Mouse (Mus musculus): ENCODE results near the gene Sag.
"Not testable (repeated sequence)": the region's sequence is repeated elsewhere in the genome, so short reads cannot be mapped to it uniquely, and the experiment has no call there.

Gene Sag

DNA sequence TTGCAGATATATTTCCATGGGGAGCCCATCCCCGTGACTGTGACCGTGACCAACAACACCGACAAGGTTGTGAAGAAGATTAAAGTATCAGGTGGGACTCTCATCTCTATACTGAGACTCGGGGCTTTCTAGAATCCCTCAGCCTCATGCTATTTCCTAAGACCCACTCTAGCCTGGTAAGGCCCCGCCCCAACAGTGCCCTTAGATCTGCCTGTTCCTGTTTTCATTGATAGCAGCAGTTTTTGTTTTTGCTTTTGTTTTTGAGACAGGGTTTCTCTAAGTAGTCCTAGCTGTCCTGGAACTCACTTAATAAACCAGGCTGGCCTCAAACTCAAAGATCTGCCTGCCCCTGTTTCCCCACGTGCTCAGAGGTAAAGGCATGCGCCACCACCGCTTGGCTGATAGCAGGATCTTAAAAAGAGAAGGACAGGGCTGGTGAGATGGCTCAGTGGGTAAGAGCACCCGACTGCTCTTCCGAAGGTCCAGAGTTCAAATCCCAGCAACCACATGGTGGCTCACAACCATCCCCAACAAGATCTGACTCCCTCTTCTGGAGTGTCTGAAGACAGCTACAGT, 21.0 kb downstream of the Sag start:
- no peak for DNase-seq (ENCODE audit: low spot score)

DNA sequence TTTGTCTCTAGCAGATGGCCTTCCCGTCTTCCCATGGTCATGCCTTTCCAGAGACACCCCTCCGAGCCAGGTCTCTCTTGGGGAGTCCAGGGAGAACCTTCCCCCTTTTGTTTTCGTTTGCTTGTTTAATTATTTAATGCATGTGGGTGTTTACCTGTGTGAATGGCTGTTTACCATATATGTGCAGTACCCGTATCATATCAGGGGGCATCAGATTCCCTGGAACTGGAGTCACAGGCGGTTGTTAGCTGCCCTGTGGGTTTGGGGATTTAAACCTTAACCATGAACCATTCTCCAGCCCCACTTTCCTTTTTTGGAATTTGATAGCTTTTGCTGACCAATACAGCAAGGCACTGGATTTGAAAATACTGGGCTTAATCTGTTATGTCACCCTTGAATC, 21.8 kb downstream of the Sag start:
- no peak for DNase-seq (ENCODE audit: low spot score)

DNA sequence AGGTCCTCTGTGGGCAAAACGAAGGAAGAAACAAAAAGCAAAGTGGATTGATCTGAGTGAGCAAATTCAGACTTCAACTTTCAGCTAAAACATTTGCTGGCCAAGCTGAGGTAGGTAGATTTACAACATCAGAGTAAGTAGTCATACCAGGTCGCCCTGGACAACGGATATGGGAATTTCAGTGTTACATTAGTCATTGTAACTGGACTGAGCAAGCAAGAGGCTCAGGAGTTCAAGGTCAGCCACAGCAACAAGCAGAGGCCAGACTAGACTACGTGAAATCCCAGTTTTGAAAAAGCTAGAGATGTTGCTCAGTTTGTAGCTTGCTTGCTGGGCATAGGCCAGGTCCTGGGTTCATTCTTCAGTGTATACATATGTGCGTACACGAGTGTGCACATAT, 22.5 kb downstream of the Sag start:
- DNase-seq (ENCODE audit: low spot score), result no peak

DNA sequence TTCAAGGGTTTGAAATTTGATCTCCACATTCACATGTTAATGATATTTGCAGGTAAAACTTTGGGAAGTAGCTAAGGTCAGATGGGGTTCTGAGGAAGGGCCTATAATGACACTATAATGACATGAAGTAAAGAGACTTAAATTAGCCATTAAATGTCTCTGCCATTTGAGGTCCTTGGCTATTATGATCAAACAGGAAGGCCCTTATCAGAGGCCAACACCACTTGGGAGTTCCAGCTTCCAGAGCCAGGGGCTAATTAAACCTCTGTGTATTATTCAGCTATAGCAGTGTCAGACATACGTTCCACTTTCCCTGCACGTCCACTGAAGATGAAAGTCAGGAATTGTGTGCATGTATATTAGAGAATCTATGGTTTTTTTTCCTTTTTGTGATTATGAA, 23.0 kb downstream of the Sag start:
- DNase-seq (ENCODE audit: low spot score), result no peak

DNA sequence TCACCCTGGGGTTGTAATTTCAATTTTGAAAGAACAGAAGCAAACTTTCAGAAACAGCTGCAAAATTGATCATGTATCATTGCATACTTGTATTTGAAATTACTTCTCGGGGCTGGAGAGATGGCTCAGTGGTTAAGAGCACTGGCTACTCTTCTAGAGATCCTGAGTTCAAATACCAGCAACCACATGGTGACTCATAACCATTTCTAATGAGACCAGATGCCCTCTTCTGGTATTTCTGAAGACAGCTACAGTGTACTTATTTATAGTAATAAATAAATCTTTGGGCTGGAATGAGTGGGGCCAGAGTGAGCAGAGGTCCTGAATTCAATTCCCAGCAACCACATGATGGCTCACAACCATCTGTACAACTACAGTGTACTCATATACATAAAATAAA, 24.0 kb downstream of the Sag start:
- not testable (repeated sequence) for DNase-seq (ENCODE audit: low spot score)

DNA sequence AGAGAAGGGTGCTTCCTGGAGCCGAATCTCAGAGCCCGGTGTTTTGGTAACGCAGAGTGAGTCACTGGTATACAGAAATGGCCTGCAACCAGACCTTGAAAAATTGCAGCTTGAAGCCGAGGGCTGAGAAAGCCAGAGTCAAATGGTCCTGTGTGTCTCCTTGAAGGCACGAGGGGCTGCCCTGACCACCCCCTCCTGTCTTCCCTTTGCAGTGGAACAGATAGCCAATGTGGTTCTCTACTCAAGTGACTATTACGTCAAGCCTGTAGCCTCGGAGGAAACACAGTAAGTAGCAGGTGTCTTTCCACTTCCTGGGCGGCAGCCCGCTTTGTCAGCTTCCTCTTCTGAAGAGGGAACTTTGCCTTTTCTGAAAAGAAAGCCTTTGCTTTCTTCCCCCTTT, 24.7 kb downstream of the Sag start:
- DNase-seq (ENCODE audit: low spot score), result no peak

DNA sequence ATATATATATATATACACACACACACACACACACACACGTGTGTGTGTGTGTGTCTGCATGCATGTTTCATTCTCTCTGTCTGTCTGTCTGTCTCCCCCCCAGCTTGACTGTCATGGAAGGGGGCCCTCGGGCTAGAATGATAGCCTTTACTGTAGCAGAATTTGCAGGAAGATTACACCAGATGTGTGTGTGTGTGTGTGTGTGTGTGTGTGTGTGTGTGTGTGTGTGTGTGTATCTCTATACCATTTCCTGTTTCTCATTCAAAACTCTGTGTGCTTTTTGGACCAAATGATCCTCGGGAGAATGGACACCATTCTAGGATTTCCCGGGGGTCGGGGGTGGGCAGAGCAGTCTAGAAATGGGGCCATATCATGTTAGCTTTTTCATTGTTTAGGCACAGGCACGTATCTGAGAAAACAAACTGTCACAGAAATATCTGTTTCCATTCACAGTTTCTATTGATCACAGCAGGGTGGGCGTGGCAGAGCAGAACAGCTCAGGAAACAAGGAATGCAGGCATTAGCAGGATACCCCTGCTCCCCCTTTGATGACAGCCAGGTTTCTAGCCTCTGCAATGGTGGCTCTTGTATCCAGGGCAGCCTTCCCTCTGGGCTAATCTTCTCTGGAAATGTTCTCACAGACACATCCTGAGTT, 25.6 kb downstream of the Sag start:
- no peak for DNase-seq (ENCODE audit: low spot score)

DNA sequence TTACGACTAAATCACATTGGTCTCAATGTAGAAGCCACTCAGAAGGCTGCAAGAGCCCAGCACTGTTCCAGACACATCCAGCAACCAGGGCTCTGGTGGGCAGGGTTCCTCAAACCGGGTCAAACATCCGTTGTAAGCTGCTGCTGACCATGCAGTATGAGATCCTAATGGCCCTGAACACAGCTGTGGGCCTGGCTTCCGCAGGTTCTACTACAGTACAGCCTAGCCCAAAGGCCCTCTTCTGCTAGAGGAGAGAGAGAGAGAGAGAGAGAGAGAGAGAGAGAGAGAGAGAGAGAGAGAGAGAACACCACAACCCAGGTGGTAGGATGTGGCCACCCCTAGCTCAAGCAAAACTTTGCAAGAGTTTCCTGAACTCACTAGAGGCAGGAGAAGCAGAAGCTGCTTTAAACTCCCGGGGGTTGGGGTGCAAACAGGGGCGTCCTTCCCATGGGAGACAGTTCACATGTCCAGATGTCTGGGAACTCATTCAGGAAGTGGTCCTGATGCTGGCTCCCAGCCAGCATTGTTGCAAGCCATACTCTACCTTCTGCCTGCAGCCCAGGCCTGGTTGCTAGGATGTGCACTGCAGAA, 26.2 kb downstream of the Sag start:
- no peak for DNase-seq (ENCODE audit: low spot score)

DNA sequence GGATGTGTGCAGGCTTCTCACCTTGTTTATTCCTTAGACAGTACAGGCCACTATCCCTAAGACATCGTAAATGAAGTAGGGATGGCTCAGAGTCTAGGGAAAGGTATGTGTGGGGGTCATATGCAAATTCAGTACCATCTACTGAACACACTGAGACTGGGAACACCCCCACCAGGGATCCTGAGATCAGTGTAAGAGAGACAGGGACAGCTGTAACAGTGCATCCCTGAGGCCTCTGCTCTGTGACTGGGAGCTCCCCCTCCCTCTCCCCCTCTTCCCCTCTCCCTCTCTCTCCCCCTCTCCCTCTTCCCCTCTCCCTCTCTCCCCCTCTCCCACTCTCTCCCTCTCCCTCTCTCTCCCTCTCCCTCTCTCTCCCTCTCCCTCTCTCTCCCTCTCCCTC, 33.0 kb downstream of the Sag start:
- no peak for DNase-seq (ENCODE audit: low spot score)

DNA sequence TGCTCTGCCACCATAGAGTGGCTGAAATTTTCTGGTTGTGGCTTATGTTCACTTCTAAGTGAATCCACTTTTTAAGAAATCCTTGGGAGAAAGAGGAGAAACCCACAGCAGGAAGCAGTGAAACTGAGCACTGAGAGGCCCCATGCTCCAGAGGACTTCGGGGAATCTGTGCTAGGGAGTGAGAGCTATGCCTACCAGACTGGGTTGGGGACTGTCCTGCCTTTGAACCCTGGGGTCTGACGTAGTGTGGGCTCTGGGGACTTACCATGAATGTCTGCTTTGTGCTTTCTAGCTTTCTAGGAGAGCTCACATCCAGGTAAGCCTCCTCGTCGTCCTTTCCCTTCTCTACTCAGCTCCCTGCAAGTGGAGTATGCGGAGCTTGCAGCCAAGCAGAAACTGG, 33.5 kb downstream of the Sag start:
- DNase-seq (ENCODE audit: low spot score), result no peak

DNA sequence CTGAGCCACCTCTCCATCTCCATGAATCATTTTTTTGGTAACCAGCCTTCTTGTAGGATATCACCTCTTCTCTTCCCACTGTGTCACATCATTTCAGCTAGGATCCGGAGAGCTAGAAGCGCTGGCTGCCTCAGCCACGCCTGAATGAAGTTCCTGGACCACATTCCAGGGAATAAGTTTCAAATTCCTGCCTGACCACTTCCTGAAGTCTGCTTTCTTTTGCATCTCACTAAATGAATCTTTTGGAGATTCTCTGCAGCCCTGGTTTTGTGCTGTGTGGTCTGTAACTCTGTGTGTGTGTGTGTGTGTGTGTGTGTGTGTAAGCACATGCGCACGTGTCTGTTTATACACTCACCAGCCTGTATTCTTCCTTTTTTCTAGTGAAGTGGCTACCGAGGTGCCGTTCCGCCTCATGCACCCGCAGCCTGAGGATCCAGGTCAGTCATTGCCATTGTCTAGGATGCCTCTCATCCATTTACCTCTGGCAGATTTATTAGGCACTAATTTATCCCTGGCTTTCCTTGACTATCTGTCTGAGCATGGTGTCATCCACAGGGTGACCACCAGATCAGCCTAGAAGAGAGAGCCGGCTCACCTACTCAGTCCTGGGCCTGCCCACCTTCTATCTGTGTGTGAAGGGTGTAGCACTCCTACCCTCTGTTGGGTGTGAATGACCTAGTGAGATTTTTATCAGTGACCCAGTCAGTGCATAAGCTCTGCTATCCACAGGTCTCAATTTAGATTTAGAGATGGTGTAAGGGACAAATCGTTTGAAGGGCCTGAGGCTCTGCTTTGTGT, 37.1 kb downstream of the Sag start:
- DNase-seq (ENCODE audit: low spot score), result no peak

DNA sequence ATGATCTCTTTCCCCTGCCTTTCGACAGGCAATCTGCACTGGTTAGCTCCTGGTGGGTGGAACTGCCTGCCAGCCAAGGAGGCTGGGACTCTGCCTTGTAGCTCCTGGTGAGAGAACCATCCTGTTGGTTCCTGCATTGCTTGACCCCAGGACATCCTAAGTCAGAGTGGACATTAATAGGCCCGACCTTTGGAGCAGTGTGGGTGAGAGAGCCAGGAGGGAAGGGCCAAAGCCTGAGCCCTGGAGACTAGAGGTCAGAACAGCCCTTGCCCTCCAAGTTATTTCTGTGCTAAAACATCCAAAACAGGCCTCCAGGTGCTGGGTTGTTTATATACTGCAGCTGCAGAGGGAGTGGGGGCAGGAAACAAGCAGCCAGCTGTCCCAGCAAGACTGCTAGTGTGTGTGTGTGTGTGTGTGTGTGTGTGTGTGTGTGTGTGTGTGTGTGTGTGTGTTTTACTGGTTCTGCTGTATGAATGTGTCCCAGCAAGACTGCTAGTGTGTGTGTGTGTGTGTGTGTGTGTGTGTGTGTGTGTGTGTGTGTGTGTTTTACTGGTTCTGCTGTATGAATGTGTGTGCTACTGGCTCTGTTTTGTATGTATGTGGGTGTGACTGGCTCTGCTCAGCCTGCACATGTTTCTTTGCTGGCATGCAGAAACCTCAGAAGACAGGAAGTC, 43.5 kb downstream of the Sag start:
- no peak for DNase-seq (ENCODE audit: low spot score)

DNA sequence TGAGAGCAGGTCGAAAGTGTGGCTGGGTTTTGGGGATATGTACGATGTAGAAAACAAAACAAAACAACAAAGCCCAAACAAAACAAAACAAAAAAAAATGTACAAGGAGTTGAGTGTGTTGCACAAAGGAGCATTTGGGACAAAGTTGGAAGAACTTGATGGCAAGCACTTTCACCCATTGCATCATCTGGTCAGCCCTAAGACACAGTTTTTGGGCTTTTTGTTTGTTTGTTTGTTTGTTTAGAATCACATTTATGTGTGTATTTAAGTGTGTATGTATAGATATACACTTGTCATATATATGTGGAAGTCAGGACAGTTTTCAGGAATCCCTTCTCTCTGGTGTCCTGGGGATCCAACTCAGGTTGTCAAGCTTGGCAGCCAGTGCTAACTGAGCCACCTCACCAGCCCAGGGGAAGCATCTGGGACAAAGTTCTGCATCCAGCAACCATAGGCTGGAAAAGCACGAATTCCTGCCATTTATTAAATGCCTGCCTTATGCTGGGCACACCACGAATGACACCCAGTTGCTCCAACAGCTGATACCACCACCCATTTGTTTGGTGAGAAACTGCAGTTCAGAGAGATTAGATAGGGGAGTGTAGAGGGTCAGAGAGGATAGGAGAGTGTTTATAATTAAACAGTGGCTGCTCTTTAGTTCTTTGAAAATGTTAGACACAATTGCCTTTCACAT, 44.1 kb downstream of the Sag start:
- DNase-seq (ENCODE audit: low spot score), result no peak

DNA sequence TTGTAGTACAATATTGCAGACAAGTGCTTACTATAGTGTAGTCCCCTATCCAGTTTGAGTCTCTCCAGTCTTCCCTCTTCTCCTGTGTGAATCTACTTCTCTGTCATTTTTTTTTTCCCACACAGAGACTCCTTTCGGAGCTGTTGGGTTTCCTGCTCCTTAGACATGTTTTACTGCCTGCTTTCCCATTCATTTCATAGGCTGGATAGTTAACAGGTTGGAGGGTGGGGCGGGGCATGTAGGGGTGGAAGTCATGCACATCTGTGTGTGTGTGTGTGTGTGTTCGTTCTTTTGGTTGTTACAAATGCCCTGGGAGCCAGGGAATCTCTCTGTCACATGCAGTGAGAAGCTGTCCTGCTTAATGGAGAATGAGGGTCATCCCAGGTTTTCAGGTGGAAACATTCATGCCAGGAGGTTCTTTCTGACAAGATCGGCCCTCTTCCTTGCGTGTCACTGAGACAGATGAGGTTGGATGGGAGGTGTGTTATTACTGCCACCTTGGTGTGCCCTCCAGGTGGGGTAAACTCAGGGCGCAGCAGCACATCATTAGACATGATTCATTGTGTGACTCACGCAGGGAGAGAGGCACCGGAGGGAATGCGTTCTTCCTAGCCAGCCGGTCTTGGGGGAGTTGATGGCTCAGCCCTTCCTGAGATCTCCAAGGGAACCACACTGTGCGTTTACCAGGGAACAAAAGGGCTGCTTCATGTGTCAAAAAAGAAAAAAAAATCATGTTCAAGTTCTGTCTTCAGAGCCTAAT, 44.9 kb downstream of the Sag start:
- DNase-seq (ENCODE audit: low spot score), result no peak

DNA sequence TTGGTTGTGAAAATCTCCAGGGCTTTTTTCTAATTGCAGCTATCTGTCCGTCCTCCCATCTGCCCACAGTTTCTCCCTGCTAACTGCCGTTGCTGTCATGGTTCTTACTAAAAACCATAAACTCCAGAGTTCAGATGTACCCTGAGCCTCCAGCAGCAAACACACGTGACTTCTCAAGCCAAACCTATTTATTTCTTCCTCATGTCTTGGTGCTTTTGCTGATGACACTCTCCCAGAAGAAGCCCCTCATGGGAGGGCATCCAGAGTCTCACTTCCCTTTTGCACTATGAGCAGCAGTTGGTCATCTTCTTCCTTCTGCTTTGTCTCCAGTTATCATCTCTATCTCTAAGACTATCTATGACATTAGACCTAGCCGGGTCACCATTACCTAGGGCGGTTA, 45.8 kb downstream of the Sag start:
- no peak for DNase-seq (ENCODE audit: low spot score)

DNA sequence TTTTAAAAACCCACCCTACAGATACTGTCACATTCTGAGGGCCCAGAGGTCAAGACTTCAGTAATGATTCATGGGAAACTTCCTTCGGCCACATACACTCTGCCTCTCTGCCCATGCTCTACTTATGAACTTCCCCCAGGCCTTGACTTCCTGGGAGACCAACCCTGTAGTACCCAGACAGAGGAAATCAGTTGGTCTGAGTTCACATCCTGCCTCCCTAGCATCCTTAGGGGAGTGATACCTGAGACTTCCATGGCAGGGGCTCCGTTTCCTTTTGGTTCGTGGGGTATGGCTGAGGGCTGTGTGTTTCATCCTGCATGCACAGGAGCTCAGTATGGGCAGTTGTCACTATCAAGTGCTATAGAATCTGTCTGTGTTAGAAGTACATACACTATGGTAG, 47.9 kb downstream of the Sag start:
- no peak for DNase-seq (ENCODE audit: low spot score)

DNA sequence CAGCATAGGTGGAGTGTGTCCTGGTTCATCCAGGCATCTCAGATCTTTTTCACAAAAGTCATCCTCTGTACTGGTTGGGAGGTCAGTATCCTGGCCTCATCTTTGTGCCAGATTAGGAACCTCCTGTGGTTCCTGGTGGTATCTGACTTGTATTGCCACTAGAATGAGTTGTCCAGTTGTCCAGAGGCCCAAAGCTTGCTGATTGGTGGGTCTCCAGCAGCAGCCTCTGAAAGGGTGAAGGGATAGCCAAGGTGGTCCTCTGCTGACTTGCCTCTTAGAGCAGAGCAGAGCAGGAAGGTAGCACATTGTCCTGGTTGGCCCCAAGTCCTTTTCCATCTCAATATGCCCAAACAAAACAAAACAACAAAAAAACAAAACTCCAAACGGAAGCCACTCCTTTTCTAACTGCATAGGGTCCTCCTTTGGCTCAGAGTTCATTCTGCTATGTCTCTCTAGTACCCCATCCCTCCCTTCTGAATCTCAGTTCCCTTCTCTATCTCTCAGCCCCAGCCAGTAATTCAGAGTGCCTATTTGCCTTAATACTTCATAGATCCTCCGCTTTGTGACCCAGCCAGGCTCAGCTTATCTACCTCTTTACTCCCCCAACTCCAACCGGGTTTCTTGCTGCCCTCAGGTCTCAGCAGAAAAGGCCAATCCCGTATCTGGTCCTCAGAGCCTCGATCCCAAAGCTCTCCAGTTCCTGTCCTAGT, 48.8 kb downstream of the Sag start:
- DNase-seq (ENCODE audit: low spot score), result no peak

DNA sequence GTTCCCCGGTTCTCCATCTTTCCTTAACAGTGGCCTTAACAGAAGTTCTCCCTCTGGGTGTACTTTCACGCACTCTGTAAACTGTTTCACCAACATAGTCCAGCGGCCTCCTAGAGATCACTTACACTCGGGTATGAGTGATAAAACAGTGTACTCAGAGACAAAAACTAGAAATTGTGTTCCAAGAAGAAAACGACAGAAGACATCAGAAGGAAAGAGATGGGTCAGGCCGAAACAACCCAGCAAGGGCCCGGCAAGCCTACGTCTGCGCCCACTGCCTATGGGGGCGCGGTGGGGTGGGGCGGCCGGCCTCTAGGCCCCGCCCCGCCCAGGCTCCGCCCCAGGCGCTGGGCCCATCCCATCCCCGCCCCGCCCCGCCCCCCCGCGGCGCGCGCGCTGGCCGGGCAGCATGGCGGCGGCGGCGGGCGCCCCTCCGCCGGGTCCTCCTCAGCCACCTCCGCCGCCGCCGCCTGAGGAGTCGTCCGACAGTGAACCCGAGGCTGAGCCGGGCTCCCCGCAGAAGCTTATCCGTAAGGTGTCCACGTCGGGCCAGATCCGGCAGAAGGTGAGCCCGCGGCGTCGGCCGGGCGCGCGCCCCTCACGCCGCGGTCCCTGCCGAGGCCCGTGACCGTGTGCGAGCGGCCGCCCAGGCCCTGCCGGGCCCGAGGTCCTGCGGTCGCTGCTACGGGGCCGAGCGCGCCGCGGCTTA, 49.6 kb downstream of the Sag start, which contains the start of gene Dgkd:
Gene Dgkd (plus strand): TSS at position 396 of the 709 bp plus-strand sequence.
- peak; percentile 71 for DNase-seq (ENCODE audit: low spot score)

DNA sequence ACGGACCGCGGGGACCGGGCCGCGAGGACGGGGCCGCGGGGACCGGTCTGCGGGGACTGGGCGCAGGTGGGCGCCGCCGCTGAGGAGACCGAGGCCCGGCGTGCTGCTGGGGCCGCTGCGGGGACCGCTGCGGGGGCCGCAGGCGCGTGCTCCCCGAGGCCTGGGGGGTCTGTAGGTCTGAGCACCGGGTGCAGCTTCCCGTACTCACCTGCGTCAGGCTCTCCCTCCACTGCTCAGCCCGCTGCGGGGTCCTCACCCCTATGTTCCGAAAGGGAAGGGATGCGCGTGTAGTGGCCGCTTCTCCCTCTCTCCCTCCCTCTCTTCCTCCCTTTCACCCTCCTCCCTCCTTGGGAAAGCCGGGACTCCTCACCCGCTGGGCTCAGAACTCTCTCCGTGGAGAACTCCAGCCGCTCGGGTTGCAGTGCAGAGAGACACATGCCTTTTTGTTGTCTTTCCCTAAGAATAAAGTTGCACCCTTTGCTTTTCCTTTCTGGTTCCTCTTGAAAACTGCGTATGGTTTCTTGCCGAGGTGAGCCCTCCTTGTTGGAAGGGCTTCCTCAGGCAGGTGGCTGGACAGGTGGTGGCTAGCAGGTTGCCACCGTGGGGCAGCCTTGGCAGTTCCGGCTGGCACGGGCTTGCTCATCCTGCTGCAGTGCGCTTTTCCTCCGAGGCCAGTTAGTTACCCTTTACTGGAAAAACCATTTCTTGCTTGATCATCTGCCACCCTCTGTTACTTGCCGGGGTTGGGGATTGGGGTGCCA, 50.3 kb downstream of the Sag start:
- peak; percentile 22 for DNase-seq (ENCODE audit: low spot score)
